Mouse (Mus musculus) macrophage (primary cell): ENCODE measurements around the gene Kcp. TPM values are rescaled to one million over a fixed set of nuclear protein-coding genes. Genes with fewer than 3 reads are reported as not detected.

ENCODE experiments used
- H3K27ac ChIP-seq: fragments of 350-480 bp; formaldehyde crosslinking; 2 replicates; pipeline ENCODE4 v1.9.0; 2021
- H3K36me3 ChIP-seq: fragments of 350-480 bp; formaldehyde crosslinking; 2 replicates; pipeline ENCODE4 v1.9.0; 2021; ENCODE audit errors: inconsistent target
- H3K4me3 ChIP-seq: fragments of 350-480 bp; formaldehyde crosslinking; 2 replicates; pipeline ENCODE4 v1.9.0; 2021; ENCODE audit errors: inconsistent target
- H3K79me2 ChIP-seq: fragments of 350-480 bp; formaldehyde crosslinking; 2 replicates; pipeline ENCODE4 v1.9.0; 2021; ENCODE audit errors: inconsistent target
- WGBS: methylation state at CpG from one replicate; pipeline ENCODE4 v1.1.7; 2026; ENCODE audit warnings: inconsistent platforms; ENCODE audit not compliant: missing documents; 5-methylcytosine and 5-hydroxymethylcytosine counted together
- polyA plus RNA-seq: library from polyadenylated mRNA; stranded (reverse); fragments of 250-400 nt; gene quantifications from 3 replicates; pipeline ENCODE4 v1.2.4, GENCODE M21; 2018; ENCODE audit warnings: inconsistent platforms

Kcp gene
- polyA plus RNA-seq, 1 experiment from 2014 or later: not detected

- Histone ChIP-seq H3K36me3 (no peaks in the 10 kb centered on the region), H3K4me3 (no peak overlapping the region), H3K79me2 (no peaks in the 10 kb centered on the region), H3K27ac (no peak overlapping the region)
- 100% methylated on average over 1 of the region's 1 CpGs for WGBS
Measured at GRCm38 (mm10) chr6:29501599-29501998, 6.2 kb downstream of the Kcp start.

DNA sequence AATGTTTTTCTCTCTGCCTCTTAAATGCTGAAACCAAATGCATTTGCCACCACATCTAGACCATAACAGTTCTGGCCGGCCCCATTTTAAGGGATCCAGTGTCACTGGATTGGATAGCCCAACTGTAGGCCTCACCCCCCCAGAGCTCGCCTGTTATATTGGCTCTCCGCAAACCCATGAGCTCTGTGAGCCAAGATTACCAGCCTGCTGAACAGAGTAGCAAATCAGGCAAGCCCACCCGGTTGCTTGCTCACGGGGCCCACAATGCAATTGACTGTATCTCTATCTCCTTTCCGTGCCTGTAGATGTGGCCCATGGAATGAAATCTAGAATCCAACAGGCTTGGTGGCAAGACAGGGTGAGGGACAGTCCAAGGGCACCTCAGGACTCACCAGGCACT is 6.9 kb downstream of the Kcp start:
- WGBS: 88% methylated on average over 5 of the region's 6 CpGs
- no peaks in the 10 kb centered on the region for H3K36me3 ChIP-seq
- H3K27ac ChIP-seq: no peak overlapping the region
- H3K4me3 ChIP-seq: no peak overlapping the region
- no peaks in the 10 kb centered on the region for H3K79me2 ChIP-seq

DNA sequence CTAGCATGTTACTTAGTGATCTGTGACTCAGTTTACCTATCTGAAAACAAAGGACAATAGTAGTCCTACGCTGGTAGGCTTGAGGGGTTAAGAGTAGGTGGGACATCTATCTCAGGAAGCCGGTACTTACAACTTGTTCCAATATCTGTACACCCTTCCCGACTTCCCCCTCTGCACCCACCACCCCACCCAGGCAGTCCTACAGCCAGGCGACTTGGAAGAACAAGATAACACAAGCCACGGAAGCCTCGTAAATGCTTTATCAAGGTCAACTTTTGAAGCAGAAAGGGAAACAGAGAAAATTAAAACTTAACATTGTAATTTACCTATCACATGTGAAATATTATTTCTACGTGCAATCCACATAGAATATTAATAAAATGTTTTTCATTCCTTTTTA is 7.6 kb downstream of the Kcp start:
- H3K4me3 ChIP-seq: no peak overlapping the region
- 94% methylated on average over 7 of the region's 7 CpGs for WGBS

DNA sequence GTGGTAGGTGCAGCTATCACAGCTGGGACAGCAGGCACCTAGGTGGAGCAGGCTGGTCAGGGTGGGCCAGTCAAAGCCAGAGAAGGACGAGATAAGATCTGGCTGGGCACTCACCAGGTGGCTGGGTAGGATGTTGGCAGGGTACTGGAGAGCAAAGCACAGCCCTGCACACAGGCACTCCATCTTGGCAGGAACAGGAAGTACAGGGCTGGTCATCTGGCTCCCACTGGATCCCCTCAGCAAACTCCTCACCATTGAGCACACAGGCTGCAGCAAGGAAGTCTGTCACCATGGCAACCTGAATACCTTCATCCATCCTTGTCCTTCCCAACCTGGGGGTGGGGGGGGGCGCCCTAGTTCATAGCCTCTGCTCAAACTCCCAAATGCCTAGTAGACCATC is 10.0 kb downstream of the Kcp start:
- Histone ChIP-seq H3K4me3 (no peak overlapping the region), H3K27ac (no peak overlapping the region), H3K79me2 (no peaks in the 10 kb centered on the region), H3K36me3 (no peaks in the 10 kb centered on the region)
- WGBS: 54% methylated on average over 2 of the region's 2 CpGs

More for the DNA sequence above, 7.6 kb downstream of the Kcp start:
- Histone ChIP-seq H3K36me3 (no peaks in the 10 kb centered on the region), H3K79me2 (no peaks in the 10 kb centered on the region), H3K27ac (no peak overlapping the region)

DNA sequence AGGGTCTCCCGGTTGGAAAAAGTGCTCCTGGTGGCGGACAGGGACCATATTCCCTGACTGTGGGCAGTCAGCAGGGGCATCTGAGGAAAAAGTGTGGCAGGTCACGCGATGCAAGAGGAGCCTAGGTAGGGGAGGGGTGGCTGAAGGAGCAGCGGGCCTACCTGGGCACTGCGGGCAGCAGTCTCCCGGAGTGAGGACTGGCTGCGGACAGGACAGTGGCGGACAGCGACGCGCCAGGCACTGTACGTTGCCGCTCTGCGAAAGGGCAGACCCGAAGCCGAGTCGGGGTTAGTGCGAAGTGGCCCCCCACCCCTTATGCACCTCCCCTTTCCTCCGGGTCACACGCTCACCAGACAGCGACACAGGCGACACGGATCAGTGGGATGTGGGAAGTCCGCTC is 11.5 kb downstream of the Kcp start:
- WGBS: 25% methylated on average over 24 of the region's 25 CpGs
- Histone ChIP-seq H3K27ac (no peak overlapping the region), H3K4me3 (no peak overlapping the region), H3K79me2 (no peaks in the 10 kb centered on the region), H3K36me3 (no peaks in the 10 kb centered on the region)

GRCm38 (mm10) chr6:29494101-29494500 is 13.7 kb downstream of the Kcp start:
- WGBS: 91% methylated on average over 4 of the region's 4 CpGs
- no peak overlapping the region for H3K27ac ChIP-seq
- H3K36me3 ChIP-seq: no peaks in the 10 kb centered on the region
- no peak overlapping the region for H3K4me3 ChIP-seq
- no peaks in the 10 kb centered on the region for H3K79me2 ChIP-seq

GRCm38 (mm10) chr6:29485951-29486350 is 21.8 kb downstream of the Kcp start:
- Histone ChIP-seq H3K4me3 (no peak overlapping the region), H3K27ac (no peak overlapping the region), H3K36me3 (no peaks in the 10 kb centered on the region), H3K79me2 (no peaks in the 10 kb centered on the region)
- WGBS: 63% methylated on average over 2 of the region's 2 CpGs

- Histone ChIP-seq H3K4me3 (peak overlapping the region; percentile 22), H3K27ac (no peak overlapping the region), H3K79me2 (no peaks in the 10 kb centered on the region), H3K36me3 (no peaks in the 10 kb centered on the region)
- 7% methylated on average over 26 of the region's 26 CpGs for WGBS
Measured at GRCm38 (mm10) chr6:29484716-29485559, 22.8 kb downstream of the Kcp start.

DNA sequence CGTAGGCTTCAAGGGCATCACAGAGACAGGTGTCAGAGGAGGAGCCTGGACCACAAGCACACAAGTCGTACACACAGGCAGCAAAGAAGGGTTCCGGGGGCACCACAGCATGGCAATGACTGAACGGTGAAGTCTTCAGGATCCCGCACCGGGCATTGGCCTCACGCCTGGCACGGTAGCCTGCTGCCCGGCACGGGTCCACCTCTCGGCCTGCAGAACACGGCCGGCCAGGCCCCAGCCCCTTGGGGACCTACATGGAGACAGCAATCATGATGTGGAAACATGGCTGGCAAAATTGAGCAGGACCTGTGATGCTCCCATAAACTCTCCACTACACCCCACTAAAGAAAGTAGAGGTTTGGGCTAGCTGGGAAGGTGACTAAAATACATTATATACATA is 25.1 kb downstream of the Kcp start:
- H3K27ac ChIP-seq: no peak overlapping the region
- H3K4me3 ChIP-seq: no peak overlapping the region
- H3K36me3 ChIP-seq: no peaks in the 10 kb centered on the region
- H3K79me2 ChIP-seq: no peaks in the 10 kb centered on the region
- 94% methylated on average over 13 of the region's 13 CpGs for WGBS

DNA sequence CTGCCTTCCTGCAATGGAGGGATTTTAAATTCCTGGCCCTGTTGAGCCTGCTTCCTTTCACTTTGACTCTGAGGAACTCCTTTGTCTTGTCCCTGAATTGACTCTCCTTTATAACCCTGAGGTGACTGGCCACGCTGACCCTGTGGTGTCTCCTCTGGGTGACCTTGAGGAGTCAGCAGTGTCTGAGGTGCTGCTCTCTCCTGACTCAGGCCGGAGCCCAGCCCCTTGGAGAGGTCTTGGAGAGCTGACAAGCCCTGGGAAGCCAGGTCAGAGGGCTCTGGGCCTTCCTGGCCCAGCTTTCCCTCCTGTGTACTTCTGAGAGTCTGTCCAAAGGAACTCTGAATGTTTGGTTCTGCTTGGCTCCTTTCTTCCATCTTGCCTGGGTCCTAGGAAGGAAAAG is 33.0 kb downstream of the Kcp start:
- no peak overlapping the region for H3K4me3 ChIP-seq
- no peak overlapping the region for H3K27ac ChIP-seq
- H3K79me2 ChIP-seq: no peaks in the 10 kb centered on the region
- WGBS: 96% methylated on average over 2 of the region's 2 CpGs
- H3K36me3 ChIP-seq: peaks cover 19% of the 10 kb centered on the region; the same call in 1 of the 2 replicates

GRCm38 (mm10) chr6:29473941-29474691 is 33.6 kb downstream of the Kcp start:
- Histone ChIP-seq H3K4me3 (no peak overlapping the region; the same call in 1 of the 2 replicates), H3K79me2 (peaks cover 1% of the 10 kb centered on the region; the same call in 1 of the 2 replicates), H3K27ac (no peak overlapping the region), H3K36me3 (peaks cover 22% of the 10 kb centered on the region; the same call in 1 of the 2 replicates)
- 18% methylated on average over 25 of the region's 33 CpGs for WGBS

- H3K4me3 ChIP-seq: no peak within 1 kb of the TSS
- H3K27ac ChIP-seq: no peak within 1 kb of the TSS
- peaks cover 22% of the 10 kb centered on the region; the same call in 1 of the 2 replicates for H3K36me3 ChIP-seq
- peaks cover 17% of the 10 kb centered on the region for H3K79me2 ChIP-seq
- 93% methylated on average over 4 of the region's 4 CpGs for WGBS
Measured at GRCm38 (mm10) chr6:29471137-29471536, 36.6 kb downstream of the Kcp start, which contains the start of gene Atp6v1fnb. Gene Atp6v1fnb, plus strand, starts transcription at chr6:29471437.

DNA sequence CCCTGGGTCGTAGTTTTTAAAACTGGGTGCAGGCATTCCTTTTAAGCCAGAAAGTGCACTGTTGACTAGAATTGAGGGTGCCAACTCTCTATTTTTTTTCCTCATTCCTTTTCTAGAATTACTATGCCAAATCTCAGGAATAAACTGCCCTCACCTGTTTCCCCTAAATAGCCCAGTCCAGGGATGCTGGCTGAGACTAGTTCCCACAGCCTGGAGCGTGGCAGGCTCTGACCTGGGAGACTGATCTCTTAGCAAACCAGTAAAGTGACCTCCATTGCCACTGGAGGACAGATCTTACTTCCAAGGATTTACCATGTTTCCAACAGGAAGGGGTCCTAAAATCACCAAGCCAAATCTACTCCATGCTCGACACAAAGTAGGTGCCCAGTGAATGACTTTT is 38.9 kb downstream of the Kcp start:
- Histone ChIP-seq H3K27ac (peak overlapping the region; percentile 74), H3K79me2 (peaks cover 17% of the 10 kb centered on the region), H3K4me3 (peak overlapping the region; percentile 91), H3K36me3 (peaks cover 22% of the 10 kb centered on the region; the same call in 1 of the 2 replicates)
- WGBS: 96% methylated on average over 3 of the region's 3 CpGs

GRCm38 (mm10) chr6:29467583-29468354 is 40.0 kb downstream of the Kcp start, which contains the start of gene Atp6v1f:
Gene Atp6v1f, plus strand, starts transcription at chr6:29467718.
- peak within 1 kb of the TSS; percentile 74 for H3K27ac ChIP-seq

More at GRCm38 (mm10) chr6:29467583-29468354, 40.0 kb downstream of the Kcp start, which contains the start of gene Atp6v1f:
- Histone ChIP-seq H3K36me3 (peaks cover 22% of the 10 kb centered on the region; the same call in 1 of the 2 replicates), H3K79me2 (peaks cover 17% of the 10 kb centered on the region), H3K4me3 (peak within 1 kb of the TSS; percentile 91)
- WGBS: under 1% methylated on average over 39 of the region's 39 CpGs
